Mouse (Mus musculus) gastrocnemius, postnatal 36 days (tissue): ENCODE results near the gene Ecel1. TPM values are rescaled to one million over a fixed set of nuclear protein-coding genes. Genes with fewer than 3 reads are reported as not detected.

Source experiments
- DNase-seq, 2 experiments: peaks; one replicate each; pipeline ENCODE4 v3.0.0; 2022
- intact Hi-C: fragments of 180-260 bp; cut with DNase I; formaldehyde crosslinking; loops from one replicate; pipeline ENCODE4 v1.15.1; 2025
- total RNA-seq, 2 experiments: library from RNA; stranded (reverse); gene quantifications; 2 replicates each; pipeline ENCODE4 v1.2.3; 2021

Ecel1 gene
- total RNA-seq, 2 experiments from 2014 or later, result not detected

GRCm38 (mm10) chr1:87172316-87172715 lies 16.0 kb upstream of the Ecel1 start:
- DNase-seq, result no peak
- intact Hi-C loops, result no loop called here

- no peak for DNase-seq
- intact Hi-C loops, result no loop called here
These were observed 15.0 kb upstream of the Ecel1 start for GRCm38 (mm10) chr1:87171312-87171711.

- intact Hi-C loops, result no loop called here
These were observed 14.1 kb upstream of the Ecel1 start for GRCm38 (mm10) chr1:87170458-87170857.

GRCm38 (mm10) chr1:87164796-87165184 lies 8.5 kb upstream of the Ecel1 start:
- DNase-seq, result no peak
- intact Hi-C loops, result no loop called here

More at GRCm38 (mm10) chr1:87170458-87170857, 14.1 kb upstream of the Ecel1 start:
- no peak for DNase-seq

- DNase-seq, result no peak
- intact Hi-C loops, result no loop called here
These were observed 8.0 kb upstream of the Ecel1 start for GRCm38 (mm10) chr1:87164164-87164795.

- intact Hi-C loops, result no loop called here
- DNase-seq, result no peak
These were observed 3.1 kb upstream of the Ecel1 start for GRCm38 (mm10) chr1:87159396-87159795.

GRCm38 (mm10) chr1:87155531-87156198 lies 656 bp downstream of the Ecel1 start:
- intact Hi-C loops, result no loop called here
- DNase-seq, result no peak

- intact Hi-C loops, result no loop called here
- no peak for DNase-seq
These were observed 1.7 kb downstream of the Ecel1 start for GRCm38 (mm10) chr1:87154501-87155120.

- intact Hi-C loops, result no loop called here
- DNase-seq, result no peak
These were observed 2.4 kb downstream of the Ecel1 start for GRCm38 (mm10) chr1:87153776-87154500.

- intact Hi-C loops, result no loop called here
- DNase-seq, result no peak
These were observed 5.0 kb downstream of the Ecel1 start for GRCm38 (mm10) chr1:87151286-87151685.

- no peak for DNase-seq
- intact Hi-C loops, result no loop called here
These were observed 6.9 kb downstream of the Ecel1 start for GRCm38 (mm10) chr1:87149422-87149821.

- DNase-seq, result no peak
- intact Hi-C loops, result no loop called here
These were observed 13.2 kb downstream of the Ecel1 start for GRCm38 (mm10) chr1:87143141-87143540.

GRCm38 (mm10) chr1:87142456-87142855 lies 13.9 kb downstream of the Ecel1 start:
- no peak for DNase-seq

GRCm38 (mm10) chr1:87141550-87141949 lies 14.8 kb downstream of the Ecel1 start:
- intact Hi-C loops, result no loop called here
- DNase-seq, result no peak

More at GRCm38 (mm10) chr1:87142456-87142855, 13.9 kb downstream of the Ecel1 start:
- intact Hi-C loops, result no loop called here

- intact Hi-C loops, result no loop called here
- DNase-seq, result no peak
These were observed 24.5 kb downstream of the Ecel1 start for GRCm38 (mm10) chr1:87131803-87132202.

GRCm38 (mm10) chr1:87127206-87128030 lies 28.9 kb downstream of the Ecel1 start:
- intact Hi-C loops, result no loop called here
- DNase-seq, result no peak

- DNase-seq, result no peak
- intact Hi-C loops, result no loop called here
These were observed 31.6 kb downstream of the Ecel1 start, which contains the start of gene Akp3 for GRCm38 (mm10) chr1:87124673-87125072. Gene Akp3, plus strand, starts transcription at chr1:87124973.

- intact Hi-C loops, result no loop called here
- no peak for DNase-seq
These were observed 41.5 kb downstream of the Ecel1 start for GRCm38 (mm10) chr1:87114784-87115183.

- peak in 1 of 2 experiments; percentile 47 for DNase-seq
- intact Hi-C loops, result no loop called here
These were observed 44.5 kb downstream of the Ecel1 start for GRCm38 (mm10) chr1:87111719-87112354.

GRCm38 (mm10) chr1:87108564-87108963 lies 47.8 kb downstream of the Ecel1 start:
- intact Hi-C loops, result no loop called here
- DNase-seq, result no peak
